Mouse (Mus musculus) cerebellum, adult 2 months (tissue): Measurements from ENCODE around the gene Ush1c.

Experiments used
- CTCF ChIP-seq: fragments of 200-500 bp; IDR thresholded peaks from 2 replicates; pipeline ENCODE4 v1.5.1; 2011; ENCODE audit warnings: low read depth, mild to moderate bottlenecking, control low read depth, low read length, moderate library complexity, borderline replicate concordance; ENCODE audit not compliant: insufficient read depth
- POLR2A ChIP-seq: fragments of 200-500 bp; IDR thresholded peaks from 2 replicates; pipeline ENCODE4 v1.6.1; 2011; ENCODE audit warnings: low read length, control low read depth, borderline replicate concordance; ENCODE audit not compliant: insufficient read depth

DNA sequence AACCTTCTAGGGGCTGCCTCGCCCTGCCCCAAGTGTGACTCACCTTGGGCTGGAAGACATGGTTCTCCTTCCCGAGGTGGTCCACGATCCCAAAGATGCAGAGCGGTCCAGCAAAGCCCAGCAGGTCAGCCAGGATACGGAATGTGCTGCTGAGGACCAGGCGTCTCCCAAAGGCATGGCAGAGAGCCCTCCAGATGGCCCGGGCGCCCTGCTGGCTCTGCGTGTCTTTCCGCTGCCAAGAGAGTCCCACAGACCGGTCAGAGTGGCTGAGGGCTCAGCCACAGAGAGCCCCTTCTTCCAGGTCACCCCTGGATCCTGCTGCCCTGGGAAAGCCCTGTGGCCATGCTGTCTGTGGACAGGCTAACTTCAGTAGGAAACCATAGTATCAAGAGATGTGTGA is 72.4 kb downstream of the Ush1c start:
- TF ChIP-seq CTCF (no peak), POLR2A (no peak)
